Mouse (Mus musculus): ENCODE measurements around the gene Ino80.

Gene Ino80

DNA sequence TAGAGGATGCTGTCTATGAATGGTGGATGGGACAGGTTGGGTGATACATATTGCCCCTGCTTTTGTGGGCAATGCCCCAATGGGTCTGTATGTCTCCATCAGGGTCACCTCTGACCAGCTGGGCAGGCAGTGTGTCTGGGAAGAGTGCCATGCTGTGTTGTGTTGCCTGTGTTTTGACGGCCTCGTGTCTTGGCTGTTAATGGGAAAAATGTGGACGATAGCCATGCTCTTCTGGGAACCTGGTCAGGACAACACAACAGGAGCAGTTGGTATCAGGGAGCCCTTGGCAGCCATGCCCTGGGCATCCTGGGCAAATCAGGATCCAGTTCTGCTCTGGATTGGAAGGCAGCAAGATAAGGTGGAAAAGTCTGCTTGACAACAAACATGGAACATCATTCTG lies 122.4 kb downstream of the Ino80 start:
- peak; percentile 39 for DNase-seq (ENCODE audit: low read depth, low spot score)

DNA sequence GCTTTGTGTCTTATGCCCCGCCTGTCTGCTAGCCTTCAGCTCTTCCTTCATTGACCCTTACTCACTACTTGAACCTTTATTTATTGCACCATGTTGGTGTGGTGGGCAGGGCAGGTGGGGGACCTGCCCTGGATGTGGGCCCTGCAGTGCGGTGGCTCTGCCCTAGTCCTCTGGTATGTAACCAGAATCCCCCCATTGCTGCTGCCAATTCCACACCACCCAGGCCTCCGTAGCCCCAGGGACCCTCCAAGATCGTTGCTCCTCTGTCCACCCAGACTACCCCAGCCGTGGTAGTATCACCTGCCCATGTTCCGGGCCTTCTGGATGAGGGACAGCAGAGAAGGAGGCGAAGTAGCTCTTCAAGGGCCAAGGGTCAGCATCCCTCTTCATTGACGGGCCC lies 123.8 kb downstream of the Ino80 start:
- DNase-seq (ENCODE audit: low read depth, low spot score), result no peak

DNA sequence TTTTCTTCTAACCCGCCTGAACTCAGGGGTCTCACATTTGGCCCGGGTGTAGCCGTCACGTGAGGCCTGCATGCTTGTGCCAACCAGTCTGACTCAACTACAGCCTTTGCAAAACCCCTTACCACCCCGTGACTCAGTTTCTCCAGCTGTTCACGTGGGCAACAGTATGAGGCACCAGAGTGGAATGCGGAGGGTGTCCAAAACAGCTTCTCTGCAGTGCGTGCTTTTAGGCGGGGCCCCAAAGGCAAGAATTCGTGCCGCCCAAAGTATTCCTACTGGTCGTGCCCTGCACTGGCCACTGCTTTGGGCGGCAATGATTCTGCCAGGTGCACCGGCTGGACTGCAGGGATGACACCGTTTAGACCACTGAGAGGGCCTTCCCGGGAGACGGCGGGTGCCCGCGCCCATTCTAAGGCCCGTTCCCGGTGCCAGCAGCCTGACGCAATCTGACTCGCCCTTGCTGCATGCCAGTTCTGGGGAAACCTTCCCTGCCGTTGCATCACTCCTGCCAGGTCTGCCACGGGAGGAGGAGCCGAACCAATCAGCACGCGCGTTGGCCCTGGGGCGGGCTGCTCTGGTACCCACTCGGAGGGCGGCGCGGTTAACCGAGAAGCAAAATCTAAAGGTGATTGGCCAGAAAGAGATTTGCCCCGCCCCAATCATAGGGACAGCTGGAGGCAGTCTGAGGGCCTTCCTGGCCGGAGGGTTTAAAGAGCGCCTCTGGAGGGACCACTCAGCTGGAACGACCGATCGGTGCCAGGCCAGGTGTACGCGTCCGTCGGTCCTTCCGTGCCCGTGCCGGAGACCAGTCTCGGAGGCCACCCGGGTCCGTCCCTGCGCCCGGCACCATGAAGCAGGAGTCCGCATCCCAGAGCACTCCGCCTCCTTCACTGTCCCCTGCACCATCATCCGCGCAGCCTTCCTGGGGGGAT lies 126.7 kb downstream of the Ino80 start, which contains the start of gene Chac1:
Gene Chac1, plus strand, starts transcription at position 675 of the 932 bp plus-strand sequence.
- peak; percentile 97 for DNase-seq (ENCODE audit: low read depth, low spot score)

DNA sequence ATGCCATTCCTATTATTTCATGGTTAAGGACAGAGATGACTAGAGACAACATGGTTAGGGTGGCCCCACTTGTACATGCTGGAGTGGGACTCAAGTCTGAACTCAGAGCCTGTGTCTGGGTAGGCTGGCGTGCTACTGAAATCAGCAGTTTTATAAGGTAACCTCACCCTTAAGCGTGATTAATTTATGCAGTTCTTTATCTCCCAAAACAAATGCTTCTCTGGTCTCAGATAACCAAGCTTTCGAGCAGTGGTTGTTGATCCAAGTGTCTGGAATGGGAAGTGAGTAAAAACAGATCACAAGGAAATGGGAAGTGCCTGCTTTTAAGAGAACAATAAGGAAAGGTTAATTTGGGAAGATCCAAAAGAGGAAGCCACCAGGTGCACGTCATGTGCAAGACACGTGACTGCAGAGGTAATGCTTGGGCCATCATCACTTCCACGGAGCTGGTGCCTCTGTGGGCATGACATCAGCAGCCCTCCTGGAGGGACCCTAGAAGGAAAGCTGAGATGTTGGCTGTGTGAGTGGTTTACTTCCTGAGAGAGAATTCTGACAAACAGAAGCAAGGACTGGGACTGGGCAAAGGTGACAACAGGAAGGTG lies 132.8 kb downstream of the Ino80 start:
- DNase-seq (ENCODE audit: low read depth, low spot score), result no peak

DNA sequence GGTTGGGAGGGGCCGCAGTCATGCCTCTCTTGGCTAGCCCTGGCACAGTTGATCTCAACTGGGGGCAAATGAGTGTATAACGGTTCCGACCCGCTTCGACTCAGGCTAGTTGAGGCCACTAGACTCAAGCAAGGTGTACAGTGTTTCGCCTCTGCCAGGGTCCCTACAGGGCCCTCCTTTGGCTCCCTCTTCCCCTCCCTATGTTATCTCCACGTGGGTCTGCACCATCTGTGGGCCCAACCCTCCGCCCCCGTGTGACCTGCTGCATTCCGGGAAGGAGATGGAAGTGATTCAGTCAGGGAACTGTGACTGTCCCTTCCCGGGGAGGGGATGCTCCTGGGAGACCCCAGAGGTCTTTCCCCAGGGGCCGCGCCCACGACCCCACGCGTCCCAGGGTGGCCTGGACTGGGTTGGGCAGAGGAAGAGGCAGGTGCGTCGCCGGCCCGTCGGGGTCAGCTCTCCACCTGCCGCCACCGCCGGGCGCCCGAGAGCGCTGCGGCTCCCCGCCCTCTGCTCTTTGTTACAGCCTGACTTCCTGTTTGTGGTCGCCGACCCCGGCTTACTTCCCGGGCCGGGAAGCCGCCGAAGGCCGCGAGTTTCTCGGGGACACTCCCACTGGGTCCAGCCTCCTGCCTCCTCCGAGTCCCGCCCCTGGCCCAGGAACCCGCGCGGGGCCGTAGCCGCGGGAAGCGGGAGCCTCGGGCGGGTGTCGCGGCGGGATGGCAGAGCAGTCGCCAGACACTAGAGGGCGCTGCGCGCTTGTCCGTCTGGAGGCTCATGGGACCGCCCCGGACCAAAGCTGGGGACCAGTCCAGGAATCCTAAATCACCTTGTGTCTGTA lies 139.8 kb downstream of the Ino80 start:
- DNase-seq (ENCODE audit: low read depth, low spot score), result peak; percentile 82

DNA sequence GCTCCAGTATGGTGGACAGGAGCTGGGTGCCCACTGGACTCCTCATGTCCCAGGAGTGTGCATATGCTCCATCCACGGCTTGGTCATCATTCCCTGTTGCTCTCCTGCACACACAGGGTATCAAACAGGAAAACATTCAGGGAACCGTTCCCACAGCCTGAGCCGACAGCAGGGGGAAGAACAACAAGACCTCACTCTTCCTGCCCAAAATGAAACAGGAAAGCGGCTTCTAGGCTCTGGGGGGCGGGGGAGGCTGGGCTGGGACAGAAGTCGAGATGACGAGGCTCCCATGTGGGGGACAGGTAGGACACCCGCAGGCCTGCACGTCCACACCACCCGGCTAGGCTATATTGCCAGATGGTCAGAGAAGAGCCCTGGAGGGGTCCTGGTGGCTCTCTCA lies 141.0 kb downstream of the Ino80 start:
- no peak for DNase-seq (ENCODE audit: low read depth, low spot score)

DNA sequence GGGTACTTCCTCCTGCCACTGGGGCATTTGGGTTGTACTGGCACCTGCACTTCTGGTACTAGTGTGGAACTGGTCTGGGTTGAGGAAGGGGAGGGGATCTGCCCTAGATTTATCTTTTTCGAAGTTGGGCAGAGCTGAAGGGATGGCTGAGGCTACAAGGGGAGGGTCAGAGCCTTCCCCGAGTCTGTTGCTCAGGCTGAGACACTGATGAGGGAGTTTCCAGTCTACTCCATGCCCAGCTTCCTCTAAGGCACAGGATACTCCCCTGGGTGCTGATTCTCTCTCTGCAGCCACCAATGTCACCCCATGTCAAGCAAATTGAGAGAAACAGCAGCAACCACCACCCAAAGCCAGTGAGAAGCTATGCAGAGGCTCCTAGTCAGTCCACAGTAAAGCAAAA lies 141.5 kb downstream of the Ino80 start:
- no peak for DNase-seq (ENCODE audit: low read depth, low spot score)

DNA sequence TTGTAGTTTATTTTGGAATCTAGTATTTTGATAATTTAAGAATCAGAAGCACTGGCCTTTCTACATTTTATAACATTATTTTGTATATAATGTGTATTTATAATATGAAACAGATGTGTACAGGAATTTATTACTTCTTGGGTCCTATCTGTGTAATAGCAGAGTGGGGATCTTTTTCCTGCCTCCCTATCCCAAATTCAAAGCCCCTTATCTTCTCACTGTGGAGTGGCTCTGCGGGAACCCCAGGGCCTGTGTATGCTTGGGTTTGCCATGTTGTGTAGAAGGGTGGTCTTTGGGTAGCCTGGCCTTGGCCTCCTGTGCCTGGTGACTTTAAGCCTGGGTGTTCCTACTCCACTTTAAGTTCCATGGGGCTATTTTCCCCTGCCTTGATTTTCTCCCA lies 142.0 kb downstream of the Ino80 start:
- no peak for DNase-seq (ENCODE audit: low read depth, low spot score)

DNA sequence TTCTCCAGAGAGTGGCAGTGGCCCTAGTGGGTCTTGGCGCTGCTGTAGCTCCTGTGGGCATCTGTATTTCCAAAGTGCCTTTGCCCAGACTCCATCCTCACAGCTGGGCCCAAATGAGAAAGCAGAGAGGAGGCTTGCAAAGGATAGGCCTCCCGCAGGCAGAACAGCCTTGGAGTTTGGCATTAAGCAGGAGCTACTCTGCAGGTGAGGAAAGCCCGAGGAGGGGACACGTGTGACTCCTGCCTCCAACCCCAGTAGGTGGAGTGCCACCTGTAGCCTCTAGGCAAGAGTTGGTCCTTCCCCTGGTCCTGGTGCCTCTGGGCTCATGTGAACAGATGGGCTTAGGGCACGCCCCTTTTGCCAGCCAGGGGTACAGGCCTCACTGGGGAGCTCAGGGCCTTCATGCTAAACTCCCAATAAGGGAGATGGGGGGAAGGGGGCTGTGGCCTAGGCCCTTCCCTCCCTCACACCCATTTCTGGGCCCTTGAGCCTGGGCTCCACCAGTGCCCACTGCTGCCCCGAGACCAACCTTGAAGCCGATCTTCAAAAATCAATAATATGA lies 142.4 kb downstream of the Ino80 start:
- no peak for DNase-seq (ENCODE audit: low read depth, low spot score)

DNA sequence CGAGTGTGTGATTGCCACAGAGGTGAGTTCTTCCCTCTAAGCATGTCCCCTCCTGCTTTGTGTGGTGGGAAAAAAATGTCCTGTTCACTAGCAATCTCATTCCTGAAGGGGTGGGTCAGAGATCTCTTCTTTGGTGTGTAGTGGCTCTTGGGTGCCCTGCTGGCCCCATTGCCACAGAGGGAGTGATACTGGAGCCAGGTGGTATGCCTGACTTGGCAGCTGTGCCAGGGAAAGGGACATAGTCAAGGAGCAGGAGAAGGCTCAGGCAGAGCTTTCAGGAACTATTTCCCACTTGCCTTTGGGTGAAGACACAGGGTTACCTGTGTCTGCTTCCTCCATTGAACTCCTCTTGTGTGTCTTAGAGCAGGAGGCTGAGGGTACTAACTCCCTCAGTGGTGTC lies 143.4 kb downstream of the Ino80 start:
- no peak for DNase-seq (ENCODE audit: low read depth, low spot score)

DNA sequence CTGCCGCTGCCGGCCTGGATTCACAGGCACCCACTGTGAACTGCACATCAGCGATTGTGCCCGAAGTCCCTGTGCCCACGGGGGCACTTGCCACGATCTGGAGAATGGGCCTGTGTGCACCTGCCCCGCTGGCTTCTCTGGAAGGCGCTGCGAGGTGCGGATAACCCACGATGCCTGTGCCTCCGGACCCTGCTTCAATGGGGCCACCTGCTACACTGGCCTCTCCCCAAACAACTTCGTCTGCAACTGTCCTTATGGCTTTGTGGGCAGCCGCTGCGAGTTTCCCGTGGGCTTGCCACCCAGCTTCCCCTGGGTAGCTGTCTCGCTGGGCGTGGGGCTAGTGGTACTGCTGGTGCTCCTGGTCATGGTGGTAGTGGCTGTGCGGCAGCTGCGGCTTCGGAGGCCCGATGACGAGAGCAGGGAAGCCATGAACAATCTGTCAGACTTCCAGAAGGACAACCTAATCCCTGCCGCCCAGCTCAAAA lies 145.3 kb downstream of the Ino80 start:
- DNase-seq (ENCODE audit: low read depth, low spot score), result no peak

DNA sequence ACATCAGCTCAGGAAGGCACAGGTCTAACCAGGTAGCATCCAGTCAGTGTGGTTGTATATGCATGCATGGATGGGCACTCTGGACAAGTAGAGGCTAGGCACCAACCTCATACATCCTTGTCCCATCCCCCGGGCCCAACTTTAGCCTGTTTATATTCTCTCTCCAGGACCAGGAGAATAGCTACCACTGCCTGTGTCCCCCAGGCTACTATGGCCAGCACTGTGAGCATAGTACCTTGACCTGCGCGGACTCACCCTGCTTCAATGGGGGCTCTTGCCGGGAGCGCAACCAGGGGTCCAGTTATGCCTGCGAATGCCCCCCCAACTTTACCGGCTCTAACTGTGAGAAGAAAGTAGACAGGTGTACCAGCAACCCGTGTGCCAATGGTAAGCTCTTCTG lies 146.7 kb downstream of the Ino80 start:
- DNase-seq (ENCODE audit: low read depth, low spot score), result no peak

DNA sequence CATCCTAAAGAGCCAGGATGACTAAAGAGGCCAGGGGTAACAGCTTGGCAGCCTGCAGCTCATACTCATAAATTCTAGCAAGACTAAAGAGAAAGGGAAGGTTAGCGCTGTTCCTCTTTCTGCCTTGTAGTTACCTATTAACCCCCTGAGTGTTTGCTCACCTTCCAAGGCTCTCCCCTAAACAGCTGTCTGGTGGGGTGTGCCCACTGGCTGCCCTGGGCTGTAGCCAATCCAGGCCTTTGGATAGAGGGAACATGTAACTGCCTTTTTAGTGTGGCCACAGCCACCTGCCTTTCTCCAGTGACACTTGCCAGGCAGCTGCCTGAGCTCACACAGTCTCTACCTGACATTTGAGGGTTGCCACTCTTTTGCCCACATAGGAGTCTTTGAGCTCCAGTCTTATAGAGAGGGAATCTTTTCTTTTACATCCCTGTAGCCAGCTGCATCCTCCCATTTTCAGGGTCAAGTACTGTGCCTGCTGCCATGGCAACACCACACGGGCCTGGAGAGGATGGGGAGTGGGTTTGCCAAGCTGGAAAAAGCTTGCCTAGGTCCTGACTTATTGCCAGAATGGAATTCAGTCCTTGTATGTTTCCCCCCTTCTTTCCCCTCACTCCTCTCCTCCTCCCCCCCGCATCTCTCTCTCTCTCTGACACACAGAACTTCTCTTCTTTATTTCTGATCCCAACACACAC lies 148.2 kb downstream of the Ino80 start:
- no peak for DNase-seq (ENCODE audit: low read depth, low spot score)

DNA sequence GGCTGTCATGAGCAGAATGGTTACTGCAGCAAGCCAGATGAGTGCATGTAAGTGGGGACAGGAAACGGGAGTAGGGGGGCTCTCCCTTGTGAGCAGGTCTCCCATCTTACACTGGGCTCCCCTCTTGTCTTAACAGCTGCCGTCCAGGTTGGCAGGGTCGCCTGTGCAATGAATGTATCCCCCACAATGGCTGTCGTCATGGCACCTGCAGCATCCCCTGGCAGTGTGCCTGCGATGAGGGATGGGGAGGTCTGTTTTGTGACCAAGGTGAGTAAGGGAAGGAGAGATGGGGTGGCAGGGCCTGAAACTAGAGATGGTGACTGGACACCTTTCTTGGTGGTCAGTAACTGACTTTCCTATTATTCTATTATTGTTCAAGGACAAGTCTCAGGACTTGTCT lies 148.9 kb downstream of the Ino80 start:
- DNase-seq (ENCODE audit: low read depth, low spot score), result no peak

DNA sequence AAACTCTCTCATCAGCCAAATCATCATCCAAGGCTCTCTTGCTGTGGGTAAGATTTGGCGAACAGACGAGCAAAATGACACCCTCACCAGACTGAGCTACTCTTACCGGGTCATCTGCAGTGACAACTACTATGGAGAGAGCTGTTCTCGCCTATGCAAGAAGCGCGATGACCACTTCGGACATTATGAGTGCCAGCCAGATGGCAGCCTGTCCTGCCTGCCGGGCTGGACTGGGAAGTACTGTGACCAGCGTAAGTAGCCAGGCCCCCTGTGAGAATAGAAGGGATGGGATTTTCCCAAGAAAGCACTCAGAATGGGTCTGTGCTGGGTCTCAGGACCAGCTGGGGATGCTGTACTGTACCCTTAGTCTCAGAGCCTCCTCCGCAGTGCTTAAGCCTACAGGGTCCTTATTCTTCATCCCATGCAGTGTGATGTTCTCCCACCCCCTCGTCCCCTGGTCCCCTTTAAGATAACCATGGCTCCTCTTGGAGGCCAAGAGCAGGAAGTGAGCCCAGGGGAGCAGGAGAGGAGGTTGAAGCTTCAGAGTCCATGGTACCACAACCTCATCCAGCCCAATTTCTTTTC lies 149.5 kb downstream of the Ino80 start:
- no peak for DNase-seq (ENCODE audit: low read depth, low spot score)

DNA sequence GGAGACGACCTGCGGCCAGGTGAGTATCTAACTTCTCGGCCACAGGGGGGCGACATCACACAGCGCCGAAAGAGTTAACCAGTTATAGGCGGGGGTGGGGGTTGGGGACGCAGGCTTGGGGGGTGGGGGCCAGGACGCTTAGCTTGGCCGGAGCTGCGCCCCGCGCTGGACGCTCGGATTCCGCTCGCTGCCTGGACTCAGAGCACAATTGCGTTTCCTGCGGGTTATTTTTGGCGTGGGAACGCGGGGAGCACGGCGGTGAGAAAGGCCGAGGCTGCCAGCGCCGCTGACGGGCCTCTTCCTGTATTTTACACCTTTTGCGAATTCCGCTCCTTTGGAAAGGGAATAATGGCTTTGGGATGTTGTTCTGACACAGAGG lies 150.4 kb downstream of the Ino80 start:
- DNase-seq (ENCODE audit: low read depth, low spot score), result no peak

DNA sequence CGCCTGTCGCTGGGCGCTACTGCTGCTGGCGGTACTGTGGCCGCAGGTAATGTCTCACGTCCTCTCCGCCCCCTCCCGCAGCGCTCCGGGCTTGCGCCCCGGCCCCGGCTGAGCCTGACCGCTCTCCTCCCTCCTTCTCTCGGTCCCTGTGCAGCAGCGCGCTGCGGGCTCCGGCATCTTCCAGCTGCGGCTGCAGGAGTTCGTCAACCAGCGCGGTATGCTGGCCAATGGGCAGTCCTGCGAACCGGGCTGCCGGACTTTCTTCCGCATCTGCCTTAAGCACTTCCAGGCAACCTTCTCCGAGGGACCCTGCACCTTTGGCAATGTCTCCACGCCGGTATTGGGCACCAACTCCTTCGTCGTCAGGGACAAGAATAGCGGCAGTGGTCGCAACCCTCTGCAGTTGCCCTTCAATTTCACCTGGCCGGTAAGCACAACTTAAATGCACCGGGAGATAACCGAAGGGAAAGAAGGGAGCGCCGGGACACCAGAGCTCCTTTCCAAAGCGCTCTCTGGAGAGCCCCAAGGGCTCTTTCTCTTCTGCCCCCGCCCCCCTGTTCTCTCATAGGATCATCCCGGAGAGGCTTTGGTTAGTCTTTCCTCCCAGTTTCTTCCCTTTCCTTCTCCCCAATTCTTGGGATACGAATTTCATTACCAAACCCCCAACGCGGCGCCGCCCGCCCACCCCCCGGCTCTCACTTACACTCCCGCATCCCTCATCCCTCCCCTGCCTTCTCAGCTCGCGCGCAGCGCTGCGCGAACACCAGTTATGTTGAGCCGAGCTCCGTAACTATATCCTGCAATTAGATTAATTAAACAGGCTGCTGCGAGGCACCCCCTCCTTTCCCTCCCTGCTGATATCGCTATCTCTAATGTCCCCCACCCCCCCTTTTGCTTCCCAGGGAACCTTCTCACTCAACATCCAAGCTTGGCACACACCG lies 151.1 kb downstream of the Ino80 start:
- DNase-seq (ENCODE audit: low read depth, low spot score), result no peak

DNA sequence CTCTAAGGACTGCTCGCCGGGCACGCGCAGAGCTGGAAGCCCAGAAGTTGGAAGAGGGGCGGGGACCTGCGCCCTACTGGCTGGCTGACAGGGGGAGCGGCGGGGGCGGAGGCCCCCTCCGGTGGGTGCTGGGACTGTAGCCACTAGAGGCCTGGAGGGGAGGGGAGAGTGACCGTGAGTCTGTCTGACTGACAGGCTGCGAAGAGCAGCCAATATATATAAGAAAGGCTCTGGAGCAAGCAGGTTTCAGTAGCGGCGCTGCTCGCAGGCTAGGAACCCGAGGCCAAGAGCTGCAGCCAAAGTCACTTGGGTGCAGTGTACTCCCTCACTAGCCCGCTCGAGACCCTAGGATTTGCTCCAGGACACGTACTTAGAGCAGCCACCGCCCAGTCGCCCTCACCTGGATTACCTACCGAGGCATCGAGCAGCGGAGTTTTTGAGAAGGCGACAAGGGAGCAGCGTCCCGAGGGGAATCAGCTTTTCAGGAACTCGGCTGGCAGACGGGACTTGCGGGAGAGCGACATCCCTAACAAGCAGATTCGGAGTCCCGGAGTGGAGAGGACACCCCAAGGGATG lies 151.8 kb downstream of the Ino80 start, which contains the start of gene Dll4:
Gene Dll4, plus strand, starts transcription at position 217 of the 576 bp plus-strand sequence.
- DNase-seq (ENCODE audit: low read depth, low spot score), result no peak
